ENCODE assay signal across 7 mouse cellular contexts in the genomic region with DNA sequence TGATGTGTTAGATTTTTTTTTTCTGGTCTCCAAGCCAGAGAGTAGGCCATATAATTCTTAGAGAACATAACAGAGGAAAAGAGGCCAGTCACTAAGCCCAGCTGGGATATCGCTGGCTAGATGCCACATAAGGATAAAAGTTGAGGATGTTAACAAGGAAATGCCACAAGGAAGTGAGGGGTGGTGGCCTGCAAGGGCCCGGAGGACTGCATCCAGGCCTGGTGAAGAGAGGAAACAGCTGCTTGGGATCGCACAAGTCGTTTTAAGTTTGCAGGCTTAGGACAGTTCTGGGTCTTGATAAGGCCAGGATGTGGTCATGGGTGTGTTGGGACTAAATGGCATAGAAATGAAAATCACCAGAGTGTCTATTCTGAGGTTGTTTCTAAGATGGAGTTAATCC.
DNase-seq lines count a peak whose midpoint lies in the region; ATAC-seq and TF ChIP-seq lines count a peak whose summit lies in the region.

No protein-coding gene starts in this region.

- WGBS in forebrain, embryonic 13.5 days, result 73% methylated on average over 4 of the region's 4 CpGs
- WGBS in kidney, adult 2 months, result 62% methylated on average over 4 of the region's 4 CpGs

- no peak overlapping the region for H3K9ac ChIP-seq in forebrain, embryonic 13.5 days

- peaks cover 24% of the 10 kb centered on the region for H3K4me1 ChIP-seq in forebrain, embryonic 13.5 days
- 0 out of 2 replicates have a peak, but pooled peaks cover 3% of the 10 kb centered on the region for H3K4me1 ChIP-seq in kidney, adult 2 months (ENCODE audit: control insufficient read depth, insufficient read depth, low read length)

- no peaks in the 10 kb centered on the region for H3K9me3 ChIP-seq in forebrain, embryonic 13.5 days (replicated peaks)

- H3K27me3 ChIP-seq in forebrain, embryonic 13.5 days, result no peaks in the 10 kb centered on the region
- H3K27me3 ChIP-seq in kidney, adult 2 months (replicated peaks; ENCODE audit: control insufficient read depth, insufficient read depth, low read length), result no peaks in the 10 kb centered on the region

- TF ChIP-seq POLR2A in kidney, adult 2 months (IDR thresholded peaks at IDR 0.05; ENCODE audit: low read depth, low read length), result no peak

- H3K36me3 ChIP-seq in forebrain, embryonic 13.5 days (ENCODE audit: poor library complexity, severe bottlenecking), result no peaks in the 10 kb centered on the region
- no peaks in the 10 kb centered on the region for H3K36me3 ChIP-seq in kidney, adult 2 months (ENCODE audit: control insufficient read depth, insufficient read depth, low read length)

- 0 out of 2 replicates have a peak overlapping the region, but pooled peaks have one; percentile 39 for H3K4me2 ChIP-seq in forebrain, embryonic 13.5 days

- peak; percentile 85 for DNase-seq in kidney, adult 2 months
- DNase-seq in lung, postnatal 25 days (ENCODE audit: low spot score), result peak; percentile 79
- no peak for DNase-seq in adipocyte (ENCODE audit: low spot score)
- DNase-seq in ovary, postnatal 10 days (ENCODE audit: low spot score), result no peak
- DNase-seq in cerebellum, adult 9-10 months, result no peak

- H3K27ac ChIP-seq in forebrain, embryonic 13.5 days, result peak overlapping the region; percentile 37
- no peak overlapping the region for H3K27ac ChIP-seq in kidney, adult 2 months (ENCODE audit: insufficient read depth, low read depth, low read length)

- peak; percentile 71 for ATAC-seq in common myeloid progenitor, adult 5-6 weeks (replicated peaks; ENCODE audit: low read depth, poor library complexity, severe bottlenecking)
- ATAC-seq in forebrain, embryonic 13.5 days, result peak; percentile 11; the same call in 1 of the 2 replicates

- H3K4me3 ChIP-seq in forebrain, embryonic 13.5 days, result no peak overlapping the region
- H3K4me3 ChIP-seq in kidney, adult 2 months (ENCODE audit: insufficient read depth, low read depth, low read length), result no peak overlapping the region

- TF ChIP-seq CTCF in kidney, adult 2 months (conservative IDR thresholded peaks at IDR 0.05; ENCODE audit: insufficient read depth, insufficient read length, low read depth, low read length), result no peak

Comparison
In these comparisons a context has a peak if more than half of its experiments do, and no peak if none do; other contexts are left out.
1. DNase-seq: peak in kidney, adult 2 months (single experiment) and lung, postnatal 25 days (single experiment); none in adipocyte (single experiment), ovary, postnatal 10 days (single experiment) and cerebellum, adult 9-10 months (single experiment).